Mouse (Mus musculus): ENCODE measurements around the gene Cdkn2aipnl. TPM values are rescaled to one million over a fixed set of nuclear protein-coding genes. Genes with fewer than 3 reads are reported as not detected.

Gene Cdkn2aipnl
- polyA plus RNA-seq, 1 experiment from 2014 or later: 177 TPM

DNA sequence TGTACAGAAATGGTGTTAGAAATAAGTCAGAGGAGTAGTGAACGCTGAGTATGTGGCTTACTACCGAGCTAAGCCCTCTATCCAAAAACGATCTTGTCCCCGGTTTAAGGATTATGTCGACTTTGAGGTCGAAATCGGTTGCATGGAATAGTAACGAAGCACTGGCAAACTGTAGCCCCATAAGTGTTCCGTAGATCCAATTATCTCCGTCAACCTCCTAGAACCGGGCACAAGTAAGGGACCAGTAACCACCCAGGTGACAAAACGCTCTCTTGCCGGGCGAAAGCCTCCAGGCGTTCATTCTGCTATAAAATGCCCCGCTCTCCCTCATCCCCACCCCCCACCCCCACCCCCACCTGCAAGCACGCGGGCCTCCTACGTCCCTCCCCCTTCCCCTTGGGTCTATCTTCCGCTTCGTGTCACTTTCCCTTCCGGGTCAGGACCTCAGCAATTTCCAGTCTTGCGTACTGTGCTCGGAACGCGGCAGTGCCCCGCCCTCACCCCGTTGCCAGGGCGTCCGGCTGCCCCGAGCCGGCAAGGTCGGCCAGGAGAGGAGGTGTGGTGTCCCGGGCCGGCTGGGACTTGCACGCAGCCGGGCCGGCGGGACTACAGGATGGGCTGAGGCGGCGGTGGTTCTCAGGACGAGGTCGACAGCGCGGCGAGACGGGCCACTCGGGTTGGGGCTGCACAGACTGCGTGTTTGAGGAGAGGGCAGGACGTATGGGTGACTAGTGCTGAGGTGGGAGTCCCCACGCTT is 36.5 kb downstream of the Cdkn2aipnl start, which contains the start of gene Cdkl3:
Gene Cdkl3, plus strand, starts transcription at position 450 of the 757 bp plus-strand sequence.
- DNase-seq (ENCODE audit: low spot score): peak; percentile 95

DNA sequence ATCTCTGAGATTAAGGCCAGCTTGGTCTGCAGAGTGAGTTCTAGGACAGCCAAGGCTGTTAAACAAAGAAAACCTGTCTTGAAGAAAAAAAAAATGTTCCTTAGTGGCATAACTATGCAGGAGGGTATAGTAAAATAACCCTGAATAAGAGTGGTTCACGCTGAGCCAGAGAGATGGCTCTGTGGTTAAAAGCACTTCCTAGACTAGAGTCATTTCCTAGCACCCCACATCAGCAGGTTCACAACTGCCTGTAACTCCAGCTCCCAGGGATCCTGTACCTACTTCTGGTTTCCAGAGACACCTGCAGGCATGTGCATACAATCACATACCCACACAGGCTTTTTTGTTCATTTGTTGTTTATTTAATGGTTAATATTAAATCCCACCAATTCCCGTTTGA is 38.1 kb downstream of the Cdkn2aipnl start:
- peak; percentile 15 for DNase-seq (ENCODE audit: low spot score)

DNA sequence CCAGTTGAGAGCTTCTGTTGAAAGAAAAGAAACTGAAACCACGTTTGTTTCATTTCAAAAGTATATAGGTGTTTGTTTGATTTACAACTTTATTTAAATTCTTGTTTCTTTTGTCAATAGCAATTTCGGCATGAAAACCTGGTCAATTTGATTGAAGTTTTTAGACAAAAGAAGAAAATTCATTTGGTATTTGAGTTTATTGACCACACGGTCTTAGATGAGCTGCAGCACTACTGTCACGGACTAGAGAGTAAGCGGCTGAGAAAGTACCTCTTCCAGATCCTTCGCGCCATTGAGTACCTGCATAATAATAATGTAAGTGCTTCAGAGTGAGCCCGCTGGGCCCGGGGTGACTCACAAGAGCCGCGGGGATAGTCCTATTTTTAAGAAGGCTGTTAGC is 43.5 kb downstream of the Cdkn2aipnl start:
- DNase-seq (ENCODE audit: low spot score): no peak

DNA sequence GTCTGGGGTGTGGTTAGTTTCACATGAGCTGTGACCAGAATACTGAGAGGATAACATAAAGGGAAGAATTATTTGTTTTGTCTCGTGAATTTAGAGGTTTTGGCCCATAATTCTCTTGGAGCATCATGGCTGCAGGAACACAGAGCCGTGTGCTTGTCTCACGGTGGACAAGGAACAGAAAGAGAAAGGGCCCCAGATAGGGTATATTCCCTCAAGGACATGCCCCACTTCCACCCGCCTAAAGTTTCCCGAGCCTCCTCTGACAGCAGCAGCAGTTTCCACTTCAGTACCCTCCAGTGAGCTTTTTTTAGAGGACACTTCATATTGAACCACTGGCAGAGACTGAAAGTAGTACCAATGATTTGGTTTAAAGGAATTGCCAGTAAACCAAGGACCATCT is 44.1 kb downstream of the Cdkn2aipnl start:
- DNase-seq (ENCODE audit: low spot score): no peak

DNA sequence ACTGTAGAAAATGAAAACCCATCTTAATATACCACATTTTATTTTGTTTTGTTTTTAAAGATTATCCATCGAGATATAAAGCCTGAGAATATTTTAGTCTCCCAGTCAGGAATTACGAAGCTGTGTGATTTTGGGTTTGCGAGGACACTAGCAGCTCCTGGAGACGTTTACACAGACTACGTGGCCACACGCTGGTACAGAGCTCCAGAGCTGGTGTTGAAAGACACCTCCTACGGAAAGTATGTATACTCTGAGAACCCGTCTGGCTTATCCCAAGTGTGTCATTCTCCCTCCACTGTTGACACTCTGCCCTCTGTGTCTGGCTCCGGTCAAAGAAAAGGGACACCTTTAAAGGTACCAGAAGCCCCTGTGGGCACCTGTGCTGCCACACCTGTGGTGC is 50.8 kb downstream of the Cdkn2aipnl start:
- no peak for DNase-seq (ENCODE audit: low spot score)

Other genes starting within 250 kb of the Cdkn2aipnl start
- 5.8 and 7.0 TPM in 2 replicates for gene Sec24a, start 204.0 kb upstream of the Cdkn2aipnl start, polyA plus RNA-seq (2015; fragmentation: Nextera tagmentation; extraction: Ambion mirVana)
- gene Sar1b, start 204.0 kb upstream of the Cdkn2aipnl start, polyA plus RNA-seq (2015; fragmentation: Nextera tagmentation; extraction: Ambion mirVana): 128 and 132 TPM in 2 replicates
- gene Jade2, start 110.0 kb upstream of the Cdkn2aipnl start, polyA plus RNA-seq (2015; fragmentation: Nextera tagmentation; extraction: Ambion mirVana): 6.8 TPM in 2 replicates
- 287 and 292 TPM in 2 replicates for gene Ube2b, start 33.1 kb downstream of the Cdkn2aipnl start, polyA plus RNA-seq (2015; fragmentation: Nextera tagmentation; extraction: Ambion mirVana)
- gene Cdkl3, start 36.6 kb downstream of the Cdkn2aipnl start, polyA plus RNA-seq (2015; fragmentation: Nextera tagmentation; extraction: Ambion mirVana): 9.5 and 12.2 TPM in 2 replicates
- gene Ppp2ca, start 131.0 kb downstream of the Cdkn2aipnl start, polyA plus RNA-seq (2015; fragmentation: Nextera tagmentation; extraction: Ambion mirVana): 77.4 and 84.3 TPM in 2 replicates
- gene Olfr1373, start 177.9 kb downstream of the Cdkn2aipnl start, polyA plus RNA-seq (2015; fragmentation: Nextera tagmentation; extraction: Ambion mirVana): not detected in 2 replicates
- gene Olfr1371, start 246.3 kb downstream of the Cdkn2aipnl start, polyA plus RNA-seq (2015; fragmentation: Nextera tagmentation; extraction: Ambion mirVana): not detected in 2 replicates